Mouse (Mus musculus) embryonic facial prominence, embryonic 13.5 days (tissue): ENCODE data around the gene Plekha7. TPM values are rescaled to one million over a fixed set of nuclear protein-coding genes. Genes with fewer than 3 reads are reported as not detected.

Experiments
- polyA plus RNA-seq: library from polyadenylated mRNA; unstranded; fragments of >200 nt; fragmentation: Nextera tagmentation; extraction: Ambion mirVana; gene quantifications from 2 replicates; pipeline ENCODE4 v1.2.1, GENCODE M21; 2015

The Plekha7 gene
- polyA plus RNA-seq, 1 experiment from 2014 or later = 10.9 TPM

Other genes starting within 250 kb of the Plekha7 start
- 1.7 and 2.9 TPM in 2 replicates for gene Gm4353, start 223.7 kb downstream of the Plekha7 start, polyA plus RNA-seq
- 845 and 970 TPM in 2 replicates for gene Rps13, start 25.8 kb upstream of the Plekha7 start, polyA plus RNA-seq
- 27.8 and 31.0 TPM in 2 replicates for gene Pik3c2a, start 135.1 kb upstream of the Plekha7 start, polyA plus RNA-seq
- gene Nucb2, start 196.0 kb upstream of the Plekha7 start, polyA plus RNA-seq = 20.0 and 21.5 TPM in 2 replicates